Mouse (Mus musculus) spleen, postnatal 10 days (tissue): ENCODE measurements around the gene Dnajb8.
A peak's percentile ranks its signal among the peaks of the same experiment; 100 is the strongest.

Experiments
- DNase-seq, 2 experiments: peaks; one replicate each; pipeline ENCODE4 v3.0.0; 2021 to 2022; ENCODE audit warnings: low spot score in 2 of 2

The Dnajb8 gene

GRCm38 (mm10) chr6:88221968-88222367 is at the start of gene Dnajb8:
Gene Dnajb8 (plus strand): TSS chr6:88222268.
- DNase-seq: no peak

DNA sequence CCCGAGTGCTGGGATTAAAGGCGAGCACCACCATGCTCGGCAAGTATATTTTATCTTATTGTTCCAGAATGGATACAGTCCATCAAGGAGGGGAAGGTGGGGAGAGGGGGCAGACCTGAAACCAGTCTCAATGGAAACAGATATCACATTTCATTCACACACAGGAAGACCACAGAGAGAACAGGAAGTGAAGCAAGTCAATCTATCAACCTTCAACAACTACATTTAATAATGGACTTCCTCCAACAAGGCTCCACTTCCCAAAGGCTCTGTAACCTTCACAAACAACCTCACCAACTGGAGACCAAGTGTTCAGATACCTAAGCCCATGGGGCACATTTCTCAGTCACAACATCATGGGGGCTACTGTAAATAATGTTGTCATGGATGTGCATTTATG is 47.9 kb upstream of the Dnajb8 start:
- DNase-seq: no peak

GRCm38 (mm10) chr6:88174676-88175075 is 47.4 kb upstream of the Dnajb8 start:
- DNase-seq: no peak

DNA sequence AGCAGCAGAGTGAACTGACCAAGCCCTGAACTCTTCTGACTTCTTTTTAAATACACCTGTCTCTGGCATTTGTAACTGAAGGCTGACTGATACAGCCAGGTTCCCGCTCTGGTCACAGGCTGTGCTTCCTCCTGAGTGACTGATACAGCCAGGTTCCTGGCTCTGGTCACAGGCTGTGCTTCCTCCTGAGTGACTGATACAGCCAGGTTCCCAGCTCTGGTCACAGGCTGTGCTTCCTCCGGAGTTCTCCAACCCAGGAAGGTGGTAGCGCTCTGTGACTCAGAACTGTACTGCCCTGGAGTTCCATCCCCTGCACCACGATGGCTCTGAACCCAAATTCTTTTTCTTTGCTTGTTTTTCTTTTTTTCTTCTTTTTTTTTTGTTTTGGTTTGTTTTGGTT is 37.4 kb upstream of the Dnajb8 start:
- no peak for DNase-seq

DNA sequence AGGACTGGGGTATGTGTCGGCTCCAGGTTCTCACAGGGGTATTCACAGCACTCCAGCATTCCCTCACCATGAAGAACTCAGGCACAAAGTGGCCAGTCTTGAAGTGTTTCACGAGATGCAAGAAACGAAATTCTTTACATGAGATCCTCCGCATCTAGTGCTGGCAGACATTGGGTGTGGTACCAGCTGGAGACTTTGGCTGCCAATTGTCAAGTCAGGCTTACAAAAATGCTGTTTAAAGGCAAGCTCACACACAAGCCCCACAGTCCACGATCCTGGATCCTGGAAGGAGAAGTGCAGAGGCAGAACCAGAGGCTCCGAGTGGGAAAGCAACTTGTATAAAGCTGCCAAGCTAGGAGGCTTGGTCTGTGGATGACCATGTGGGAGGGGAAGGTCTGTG is 33.9 kb upstream of the Dnajb8 start:
- DNase-seq: no peak

DNA sequence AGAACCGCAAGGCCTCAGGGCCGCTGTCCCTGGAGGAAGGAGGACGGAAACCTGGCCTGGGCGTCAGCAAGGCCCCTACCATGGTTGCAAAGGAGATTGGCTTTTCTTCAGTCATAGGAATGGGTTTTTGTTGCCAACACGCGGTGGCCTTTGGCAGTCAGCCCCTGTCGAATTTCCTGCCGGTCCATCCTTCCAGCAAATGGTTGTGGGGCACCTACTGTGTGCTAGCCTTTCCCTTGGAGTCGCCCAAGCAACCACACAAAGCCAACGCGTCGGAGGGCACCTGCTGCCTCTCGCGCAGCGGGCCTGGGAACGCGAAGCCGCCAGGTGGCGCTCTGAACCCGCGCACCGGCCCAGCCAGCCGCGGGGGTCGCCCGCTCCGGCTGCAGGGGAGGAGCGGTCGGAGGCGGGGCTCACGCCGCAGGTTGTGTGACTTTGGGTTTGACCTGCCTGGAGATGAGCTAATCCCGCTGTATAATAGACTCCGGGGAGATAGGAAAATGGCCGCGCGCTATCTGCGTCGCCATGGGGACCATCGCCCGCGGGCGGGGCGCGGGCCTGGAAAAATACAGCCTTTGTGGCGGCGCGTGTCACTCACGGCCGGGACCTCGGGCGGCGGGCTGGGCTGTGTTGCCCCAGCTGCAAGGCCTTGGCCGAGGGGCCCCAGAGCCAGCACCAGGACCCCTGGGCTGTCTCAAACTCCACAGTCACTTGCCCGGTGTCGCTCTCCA is 32.6 kb upstream of the Dnajb8 start:
- peak; percentile 63 to 72 for DNase-seq

GRCm38 (mm10) chr6:88190043-88190309 is 32.1 kb upstream of the Dnajb8 start:
- DNase-seq: no peak

- no peak for DNase-seq
These were observed 31.6 kb upstream of the Dnajb8 start for GRCm38 (mm10) chr6:88190310-88191023.

DNA sequence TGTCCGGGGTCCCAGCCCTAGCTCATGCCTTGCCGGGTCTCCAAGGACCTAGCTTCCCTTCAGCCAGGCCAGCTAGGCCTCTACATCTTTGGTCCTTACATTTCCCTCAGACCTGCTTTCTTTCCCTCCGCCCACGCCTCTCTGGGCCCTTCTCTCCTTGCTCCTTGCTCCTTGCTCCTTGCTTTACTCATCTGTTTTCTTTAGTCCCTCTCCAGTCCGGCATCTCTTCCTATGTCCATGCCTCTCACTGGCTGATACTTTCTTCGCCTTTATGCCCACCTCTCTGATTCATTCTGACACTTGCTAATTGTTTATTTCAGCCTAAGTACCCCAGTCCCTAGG is 31.1 kb upstream of the Dnajb8 start:
- no peak for DNase-seq

DNA sequence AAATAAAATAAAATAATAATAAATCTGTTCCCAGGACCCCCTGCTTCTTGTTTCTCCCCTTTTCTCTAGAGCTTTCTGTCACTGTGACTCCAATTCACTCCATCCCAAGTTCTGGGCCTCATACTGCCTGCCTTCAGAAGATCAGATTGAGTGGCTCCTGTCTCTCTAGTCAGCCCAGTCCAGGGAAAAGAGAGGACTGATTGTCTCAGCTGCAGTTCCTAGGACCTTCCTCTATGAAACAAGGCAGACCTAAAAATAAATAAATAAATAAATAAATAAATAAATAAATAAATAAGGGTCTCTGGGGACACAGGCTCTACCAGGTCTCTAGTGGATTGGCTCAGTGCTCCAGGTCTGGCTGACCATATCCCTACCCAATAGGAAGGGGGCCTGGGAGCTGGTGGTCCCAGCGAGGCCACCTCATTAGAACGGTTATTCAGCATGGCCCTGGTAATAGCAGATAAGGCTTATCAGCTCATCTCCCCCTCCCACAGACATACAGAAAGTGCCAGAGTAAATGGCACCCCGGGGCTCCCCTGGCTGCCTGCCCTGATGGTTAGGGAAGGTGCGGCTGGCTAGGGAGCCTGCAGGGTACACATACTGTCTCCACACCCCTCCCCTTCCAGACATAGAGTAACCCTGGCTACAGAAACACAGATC is 30.5 kb upstream of the Dnajb8 start:
- no peak for DNase-seq

GRCm38 (mm10) chr6:88192756-88193155 is 29.3 kb upstream of the Dnajb8 start:
- no peak for DNase-seq

DNA sequence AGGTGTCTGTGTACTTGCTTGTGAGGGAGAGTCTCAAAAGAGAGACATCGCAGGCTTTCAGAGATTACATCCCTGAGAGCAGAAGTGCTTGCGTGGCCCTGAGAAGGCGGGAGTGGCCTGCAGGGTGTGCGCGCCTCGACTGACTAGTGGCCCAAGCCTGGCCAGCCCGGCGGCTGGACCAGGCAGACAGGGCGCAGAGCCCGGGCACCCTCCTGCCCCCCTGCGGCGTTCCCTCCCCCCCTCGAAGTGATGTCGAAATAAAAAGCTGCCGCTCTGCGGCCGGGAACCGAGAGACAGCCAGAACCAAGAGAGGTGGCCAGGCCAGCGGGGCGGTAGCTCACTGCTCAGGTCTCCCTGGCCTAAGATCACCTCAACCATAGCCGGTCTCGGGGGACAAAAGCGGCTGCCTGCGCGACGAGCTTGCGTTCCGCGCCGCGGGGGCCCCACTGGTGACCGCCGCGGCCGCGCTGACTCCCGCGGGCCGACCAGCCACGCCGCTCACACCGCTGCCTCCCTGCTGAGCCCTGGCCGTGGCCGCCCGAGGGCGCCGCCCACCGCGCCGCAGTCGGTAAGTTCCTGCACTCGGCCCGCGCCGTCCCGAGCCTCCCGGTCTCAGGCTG is 28.5 kb upstream of the Dnajb8 start, which contains the start of gene Gata2:
Gene Gata2 (plus strand): TSS at position 459 of the 620 bp plus-strand sequence.
- DNase-seq: peak in 1 of 2 experiments; percentile 32

DNA sequence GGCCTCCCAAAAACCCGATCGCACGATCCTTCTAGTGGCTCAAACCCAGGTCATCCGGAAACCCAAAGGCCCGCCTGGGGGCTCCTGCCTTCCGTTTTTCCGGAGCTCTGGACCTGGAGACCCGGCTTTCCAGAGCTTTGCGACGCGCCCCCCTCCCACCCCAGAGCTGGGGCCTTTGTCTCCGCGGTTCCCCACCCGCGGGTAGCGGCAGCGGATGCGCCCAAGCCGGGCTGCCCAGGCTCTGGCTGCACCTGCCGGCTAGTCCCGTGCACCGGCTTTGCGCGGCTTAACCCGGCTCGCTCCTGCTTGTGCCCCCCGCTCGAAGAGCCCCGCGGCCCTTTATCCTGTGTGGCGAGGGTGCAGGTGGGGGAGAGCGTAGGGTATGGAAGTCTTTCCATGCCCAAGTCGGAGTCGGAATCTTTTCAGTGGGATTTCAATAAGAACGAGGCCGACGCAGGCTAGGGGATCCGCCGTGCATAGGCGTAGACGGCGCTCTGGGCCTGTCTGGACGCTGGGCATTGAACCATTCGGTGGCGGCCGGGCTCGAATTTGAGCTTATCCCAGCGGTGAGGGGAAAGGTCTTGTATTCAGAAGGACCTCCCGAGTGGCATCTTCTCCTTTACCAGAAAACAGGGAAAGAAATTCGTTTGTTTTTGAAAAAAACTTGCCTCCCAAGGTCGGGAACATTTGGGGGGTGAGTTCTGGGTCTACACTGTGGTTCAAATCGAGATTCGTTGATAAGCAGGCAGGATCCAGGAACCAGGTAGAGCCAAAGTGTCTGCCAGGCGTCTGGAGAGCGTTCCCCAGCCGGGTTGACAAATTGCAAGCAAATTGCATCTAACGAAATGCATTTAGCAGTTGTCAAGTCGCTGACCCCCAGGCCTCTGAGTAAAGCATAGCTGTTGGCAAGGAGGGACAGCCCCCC is 27.8 kb upstream of the Dnajb8 start:
- peak in 1 of 2 experiments; percentile 22 for DNase-seq

GRCm38 (mm10) chr6:88194978-88195325 is 27.1 kb upstream of the Dnajb8 start:
- DNase-seq: no peak

GRCm38 (mm10) chr6:88196054-88196732 is 25.9 kb upstream of the Dnajb8 start:
- DNase-seq: no peak

- no peak for DNase-seq
These were observed 25.2 kb upstream of the Dnajb8 start for GRCm38 (mm10) chr6:88196733-88197312.

GRCm38 (mm10) chr6:88197313-88198069 is 24.6 kb upstream of the Dnajb8 start:
- no peak for DNase-seq

DNA sequence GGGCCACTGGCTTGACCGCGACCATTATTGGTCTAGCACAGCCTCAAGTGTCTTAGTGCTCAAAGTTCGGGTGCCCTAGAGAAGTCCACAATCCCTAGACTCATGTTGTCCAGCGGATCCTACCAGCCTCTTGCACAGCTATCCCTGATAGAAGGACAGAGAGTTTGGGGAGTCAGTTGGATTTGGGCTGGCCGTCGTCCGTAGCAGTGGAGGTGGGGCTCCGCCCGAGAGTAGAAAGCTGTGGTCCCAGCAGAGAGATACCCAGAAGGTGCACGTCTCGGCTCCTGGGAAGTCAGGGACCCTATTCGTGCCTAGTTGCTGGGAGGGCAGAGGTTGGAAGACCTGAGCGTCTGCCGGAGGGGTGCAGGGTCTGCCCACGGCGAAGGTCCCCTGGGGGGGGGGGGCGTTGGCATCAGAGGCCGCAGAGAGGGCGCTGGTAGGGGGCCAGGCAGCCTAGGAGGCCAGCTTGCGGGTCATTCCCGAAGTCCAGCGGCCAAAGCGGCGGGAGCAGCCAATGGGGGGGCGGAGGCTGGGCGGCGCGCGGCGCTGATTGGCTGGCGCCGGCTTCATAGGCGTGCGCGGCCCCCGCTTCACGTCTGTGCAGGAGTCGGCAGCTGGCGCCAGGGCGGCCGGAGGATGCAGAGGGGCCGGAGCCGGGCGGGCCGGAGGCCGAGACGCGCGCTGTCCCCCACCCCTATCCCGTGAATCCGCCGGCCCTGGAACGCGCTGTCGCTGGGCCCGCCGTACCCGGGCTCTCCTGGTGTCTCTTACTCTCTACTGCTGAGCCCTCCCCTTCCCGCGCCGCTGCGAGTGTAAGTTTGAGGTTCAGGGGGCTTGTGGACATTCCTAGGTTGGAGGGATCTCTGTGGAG is 23.8 kb upstream of the Dnajb8 start:
- peak in 1 of 2 experiments; percentile 42 for DNase-seq
